Mouse (Mus musculus): ENCODE data around the gene Slc16a1.

GRCm38 (mm10) chr3:104597135-104597764, 41.2 kb upstream of the Slc16a1 start:
- TF ChIP-seq CTCF (IDR thresholded peaks at IDR 0.05; ENCODE audit: low read depth) (no peak), EP300 (IDR thresholded peaks at IDR 0.05; ENCODE audit: low read depth) (no peak)
